Mouse (Mus musculus) midbrain, embryonic 11.5 days (tissue): Measurements from ENCODE around the gene Wfdc21. TPM values are rescaled to one million over a fixed set of nuclear protein-coding genes. Genes with fewer than 3 reads are reported as not detected.

Experiments
- ATAC-seq: fragments of 200-750 bp; cut with Nextera tagmentation; 2 replicates; pipeline ENCODE4 v1.8.0; 2017; ENCODE audit warnings: moderate TSS enrichment, moderate library complexity; ENCODE audit not compliant: low FRiP score
- DNase-seq: peaks from one replicate; pipeline ENCODE4 v3.0.0; 2015; ENCODE audit warnings: low spot score; ENCODE audit errors: missing footprints
- H3K27ac ChIP-seq: fragments of 300-500 bp; sonication (generic); 2 replicates; pipeline ENCODE4 v1.5.1; 2014; ENCODE audit warnings: low read depth, low read length
- H3K27me3 ChIP-seq: fragments of 300-500 bp; sonication (generic); 2 replicates; pipeline ENCODE4 v1.6.1; 2014; ENCODE audit warnings: mild to moderate bottlenecking, low read length, moderate library complexity, mixed read lengths; ENCODE audit not compliant: control insufficient read depth, insufficient read depth
- H3K36me3 ChIP-seq: fragments of 300-500 bp; sonication (generic); 2 replicates; pipeline ENCODE4 v1.6.1; 2014; ENCODE audit warnings: mild to moderate bottlenecking, low read length, moderate library complexity, mixed read lengths; ENCODE audit not compliant: control insufficient read depth, insufficient read depth
- H3K4me1 ChIP-seq: fragments of 300-500 bp; sonication (generic); 2 replicates; pipeline ENCODE4 v1.6.1; 2014; ENCODE audit warnings: low read length; ENCODE audit not compliant: control insufficient read depth, insufficient read depth
- H3K4me2 ChIP-seq: fragments of 300-500 bp; sonication (generic); 2 replicates; pipeline ENCODE4 v1.6.1; 2014; ENCODE audit warnings: mild to moderate bottlenecking, moderate library complexity
- H3K4me3 ChIP-seq: fragments of 300-500 bp; sonication (generic); 2 replicates; pipeline ENCODE4 v1.5.1; 2014; ENCODE audit warnings: low read depth, low read length
- H3K9ac ChIP-seq: fragments of 300-500 bp; sonication (generic); 2 replicates; pipeline ENCODE4 v1.6.1; 2014; ENCODE audit warnings: low read length
- H3K9me3 ChIP-seq: fragments of 300-500 bp; sonication (generic); 2 replicates; pipeline ENCODE4 v1.6.1; 2016; ENCODE audit warnings: low read length; ENCODE audit not compliant: control insufficient read depth
- WGBS: fragments of 180-500 bp; shearing (Covaris S2); extraction: QIAGEN DNeasy Blood & Tissue Kit; methylation state at CpG from one replicate; pipeline ENCODE4 v1.1.7; 2014; 5-methylcytosine and 5-hydroxymethylcytosine counted together
- polyA plus RNA-seq: library from polyadenylated mRNA; unstranded; fragments of >200 nt; fragmentation: Nextera tagmentation; extraction: Ambion mirVana; gene quantifications from 2 replicates; pipeline ENCODE4 v1.2.1, GENCODE M21; 2014

The Wfdc21 gene
- polyA plus RNA-seq, 1 experiment from 2014 or later: not detected

DNA sequence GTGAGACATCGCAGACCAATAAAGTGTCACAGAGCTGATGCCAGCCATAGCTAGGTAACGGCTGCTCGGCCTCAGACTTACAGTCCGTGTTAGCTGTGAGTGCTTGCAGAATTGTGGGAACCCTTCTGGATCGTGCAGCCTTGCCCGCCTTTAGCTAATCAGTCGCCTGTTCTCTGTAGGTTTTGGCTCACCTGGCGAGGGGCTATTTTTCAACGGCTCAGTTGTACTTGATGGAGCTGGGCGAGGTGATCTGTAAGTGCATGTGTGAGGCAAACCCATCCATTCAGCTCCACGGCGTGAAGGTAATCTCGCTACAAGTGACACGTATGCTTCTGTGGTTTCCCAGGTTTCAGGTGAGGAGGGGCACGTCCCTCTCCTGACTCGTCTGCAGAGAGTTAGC, 27.0 kb downstream of the Wfdc21 start:
- peaks cover 27% of the 10 kb centered on the region for H3K36me3 ChIP-seq
- no peaks in the 10 kb centered on the region for H3K9me3 ChIP-seq
- WGBS: 93% methylated on average over 16 of the region's 16 CpGs
- ATAC-seq (no peak), DNase-seq (peak; percentile 69)
- no peak overlapping the region for H3K4me3 ChIP-seq
- H3K27ac ChIP-seq: no peak overlapping the region
- no peaks in the 10 kb centered on the region for H3K27me3 ChIP-seq
- H3K9ac ChIP-seq: no peak overlapping the region
- no peak overlapping the region for H3K4me2 ChIP-seq
- no peaks in the 10 kb centered on the region for H3K4me1 ChIP-seq

DNA sequence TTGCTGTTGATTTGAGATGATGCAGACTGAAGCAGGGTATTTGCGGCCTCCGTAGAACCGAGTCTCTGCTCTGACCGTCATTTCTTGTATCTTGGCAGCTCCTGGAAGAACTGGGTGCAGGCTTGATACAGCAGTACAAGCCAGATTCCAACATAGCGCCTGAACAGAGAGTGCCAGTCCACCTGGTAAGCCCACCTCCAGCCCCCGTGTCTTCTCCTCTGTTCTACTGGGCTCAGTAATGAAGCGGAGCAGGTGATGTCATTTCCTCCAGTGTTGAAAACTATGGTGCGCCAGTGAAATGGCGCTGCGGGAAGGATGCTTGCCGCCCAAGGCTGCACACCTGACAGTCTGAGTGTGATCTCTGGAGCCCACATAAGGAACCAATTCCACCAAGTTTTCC, 27.6 kb downstream of the Wfdc21 start:
- Histone ChIP-seq H3K27me3 (no peaks in the 10 kb centered on the region), H3K4me1 (no peaks in the 10 kb centered on the region), H3K36me3 (peaks cover 25% of the 10 kb centered on the region), H3K9me3 (no peaks in the 10 kb centered on the region), H3K27ac (no peak overlapping the region), H3K4me2 (no peak overlapping the region), H3K4me3 (no peak overlapping the region), H3K9ac (no peak overlapping the region)
- ATAC-seq: no peak
- DNase-seq: no peak
- WGBS: 96% methylated on average over 11 of the region's 11 CpGs

DNA sequence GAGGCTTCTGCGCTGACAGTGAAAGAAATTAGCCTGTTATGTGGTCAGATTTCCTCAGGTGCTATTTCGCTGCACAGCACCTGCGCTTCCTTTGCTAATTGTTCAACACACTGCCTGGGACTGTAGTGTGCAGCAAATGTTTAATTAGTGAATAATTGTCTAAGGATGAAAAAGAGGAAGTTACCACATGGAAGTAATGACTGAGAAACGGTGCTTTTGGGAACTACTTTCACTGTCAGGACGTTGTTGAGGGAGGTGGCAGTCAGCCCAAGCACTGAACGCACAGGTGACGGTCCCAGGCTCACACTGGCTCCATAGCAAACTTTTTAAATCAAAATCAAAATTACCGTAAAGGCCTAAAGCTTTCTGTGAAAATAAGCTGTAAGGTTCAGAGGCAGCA, 30.1 kb downstream of the Wfdc21 start:
- H3K4me1 ChIP-seq: no peaks in the 10 kb centered on the region
- no peak for ATAC-seq
- H3K4me2 ChIP-seq: no peak overlapping the region
- no peak overlapping the region for H3K9ac ChIP-seq
- H3K4me3 ChIP-seq: no peak overlapping the region
- H3K27me3 ChIP-seq: no peaks in the 10 kb centered on the region
- no peaks in the 10 kb centered on the region for H3K9me3 ChIP-seq
- no peak for DNase-seq
- peaks cover 27% of the 10 kb centered on the region for H3K36me3 ChIP-seq
- WGBS: 92% methylated on average over 8 of the region's 8 CpGs
- H3K27ac ChIP-seq: no peak overlapping the region

DNA sequence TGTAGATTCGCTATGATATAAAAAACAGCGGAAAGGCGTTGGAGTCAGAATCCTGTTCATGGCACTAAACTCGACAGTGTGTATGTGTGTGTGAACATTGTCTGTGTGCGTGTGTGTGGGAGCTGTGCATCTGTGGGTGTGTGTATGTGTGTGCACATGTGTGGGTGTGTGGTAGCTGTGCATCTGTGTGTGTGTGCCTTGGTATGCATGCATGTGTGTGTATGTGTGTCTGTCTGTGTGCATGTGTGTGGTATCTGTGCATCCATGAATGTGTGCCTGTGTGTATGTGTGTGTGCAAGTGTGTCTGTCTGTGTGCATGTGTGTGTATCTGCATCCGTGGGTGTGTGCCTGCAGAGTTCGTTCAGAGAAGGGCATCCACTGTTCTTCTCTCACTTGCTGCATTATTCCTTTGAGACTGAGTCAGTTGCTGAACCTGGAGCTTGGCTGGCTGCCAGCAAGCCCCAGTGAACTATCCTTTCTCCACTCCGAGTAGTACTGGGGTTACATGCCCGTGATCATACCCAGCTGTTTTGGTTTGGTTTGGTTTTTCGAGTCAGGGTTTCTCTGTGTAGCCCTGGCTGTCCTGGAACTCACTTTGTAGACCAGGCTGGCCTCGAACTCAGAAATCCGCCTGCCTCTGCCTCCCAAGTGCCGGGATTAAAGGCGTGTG, 37.3 kb downstream of the Wfdc21 start:
- H3K4me1 ChIP-seq: no peaks in the 10 kb centered on the region
- no peak overlapping the region for H3K4me3 ChIP-seq
- no peaks in the 10 kb centered on the region for H3K27me3 ChIP-seq
- H3K4me2 ChIP-seq: no peak overlapping the region
- H3K9ac ChIP-seq: no peak overlapping the region
- no peaks in the 10 kb centered on the region for H3K9me3 ChIP-seq
- peaks cover 11% of the 10 kb centered on the region for H3K36me3 ChIP-seq
- no peak overlapping the region for H3K27ac ChIP-seq
- WGBS: 89% methylated on average over 14 of the region's 14 CpGs
- DNase-seq: peak; percentile 81
- ATAC-seq: no peak

GRCm38 (mm10) chr11:83784661-83785060, 37.9 kb downstream of the Wfdc21 start:
- H3K4me1 ChIP-seq: no peaks in the 10 kb centered on the region
- peaks cover 11% of the 10 kb centered on the region for H3K36me3 ChIP-seq
- H3K4me3 ChIP-seq: no peak overlapping the region
- H3K27ac ChIP-seq: no peak overlapping the region
- H3K9ac ChIP-seq: no peak overlapping the region
- ATAC-seq: no peak
- DNase-seq: peak; percentile 83
- H3K27me3 ChIP-seq: no peaks in the 10 kb centered on the region
- no peak overlapping the region for H3K4me2 ChIP-seq
- no peaks in the 10 kb centered on the region for H3K9me3 ChIP-seq
- WGBS: 92% methylated on average over 2 of the region's 2 CpGs

DNA sequence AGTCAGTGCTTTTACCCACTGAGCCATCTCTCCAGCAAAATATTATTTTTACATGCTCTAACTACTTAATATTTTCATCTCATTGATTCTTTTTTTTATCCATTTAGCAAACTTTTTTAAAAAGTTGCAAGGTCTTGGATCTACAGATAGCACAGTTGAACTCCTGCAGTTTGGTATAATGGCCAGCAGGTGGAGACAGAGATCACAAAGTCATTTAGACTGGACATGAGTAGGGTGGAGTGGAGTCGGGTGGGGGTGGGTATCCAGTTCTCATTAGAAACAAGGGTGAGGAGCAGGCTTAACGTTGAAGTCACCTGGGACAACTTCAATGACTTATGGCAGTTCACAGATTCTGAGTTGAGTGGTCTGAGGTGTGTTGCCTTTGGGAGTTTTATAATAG, 38.6 kb downstream of the Wfdc21 start:
- no peaks in the 10 kb centered on the region for H3K4me1 ChIP-seq
- no peak overlapping the region for H3K9ac ChIP-seq
- H3K4me3 ChIP-seq: no peak overlapping the region
- WGBS: 27% methylated on average over 2 of the region's 2 CpGs
- ATAC-seq (0 out of 2 replicates have a peak, but pooled peaks have one; percentile 48), DNase-seq (peak; percentile 94)
- no peaks in the 10 kb centered on the region for H3K27me3 ChIP-seq
- H3K4me2 ChIP-seq: no peak overlapping the region
- H3K9me3 ChIP-seq: no peaks in the 10 kb centered on the region
- H3K36me3 ChIP-seq: peaks cover 4% of the 10 kb centered on the region
- H3K27ac ChIP-seq: no peak overlapping the region

DNA sequence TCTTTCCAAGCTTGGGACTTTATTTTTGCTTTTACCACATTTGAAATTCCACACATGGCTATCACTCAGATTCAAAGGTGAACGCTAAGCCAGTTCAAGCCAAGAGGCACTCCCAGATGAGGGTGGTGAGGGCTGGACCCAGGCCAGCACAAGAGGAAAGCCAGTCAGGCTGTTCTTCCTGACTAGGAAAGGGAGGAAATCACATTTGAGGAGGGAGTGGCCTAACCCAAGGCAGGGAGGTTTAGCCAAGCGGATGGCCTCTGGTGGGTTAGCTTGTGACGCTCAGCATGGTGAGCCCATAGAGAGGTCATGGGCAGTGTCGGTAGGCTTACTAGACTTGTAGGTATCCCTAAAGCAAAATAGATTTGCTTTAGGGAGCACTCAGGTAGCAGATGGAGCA, 40.1 kb downstream of the Wfdc21 start:
- Histone ChIP-seq H3K9ac (no peak overlapping the region), H3K4me1 (no peaks in the 10 kb centered on the region), H3K27me3 (no peaks in the 10 kb centered on the region), H3K27ac (no peak overlapping the region), H3K9me3 (no peaks in the 10 kb centered on the region), H3K4me3 (no peak overlapping the region), H3K4me2 (no peak overlapping the region), H3K36me3 (no peaks in the 10 kb centered on the region)
- 85% methylated on average over 4 of the region's 4 CpGs for WGBS
- DNase-seq (no peak), ATAC-seq (no peak)

DNA sequence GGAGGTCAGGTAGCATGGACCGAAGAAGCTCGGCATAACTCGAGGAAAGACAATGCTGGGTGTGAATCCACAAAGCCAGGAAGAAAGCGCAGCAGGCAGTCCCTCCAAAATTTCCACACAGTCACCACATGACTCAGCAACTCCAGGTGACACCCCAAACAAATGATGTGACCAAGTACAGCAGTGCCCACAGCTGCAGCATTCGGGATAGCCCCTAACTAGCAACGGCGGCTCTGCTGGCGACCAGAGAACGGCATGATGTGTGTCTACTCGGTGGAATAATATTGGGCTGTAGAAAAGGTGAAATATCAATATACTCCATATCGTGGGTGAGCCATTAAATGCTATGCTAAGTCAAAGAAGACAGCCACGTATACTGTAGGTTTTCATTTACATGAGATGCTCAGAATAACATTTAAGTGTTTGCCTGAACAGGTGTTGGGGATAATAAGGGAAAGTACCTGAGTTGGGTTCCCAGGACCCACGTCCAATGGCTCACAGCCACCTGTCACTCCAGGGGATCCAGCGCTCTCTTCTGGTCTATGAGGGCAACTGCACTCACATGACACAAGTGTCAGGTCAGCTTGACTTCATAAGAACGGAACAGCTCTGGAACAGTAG, 40.8 kb downstream of the Wfdc21 start:
- no peaks in the 10 kb centered on the region for H3K4me1 ChIP-seq
- no peak overlapping the region for H3K9ac ChIP-seq
- H3K27ac ChIP-seq: no peak overlapping the region
- no peaks in the 10 kb centered on the region for H3K9me3 ChIP-seq
- no peak overlapping the region for H3K4me2 ChIP-seq
- no peak overlapping the region for H3K4me3 ChIP-seq
- no peaks in the 10 kb centered on the region for H3K27me3 ChIP-seq
- H3K36me3 ChIP-seq: no peaks in the 10 kb centered on the region
- DNase-seq: peak; percentile 69
- WGBS: 84% methylated on average over 15 of the region's 15 CpGs
- no peak for ATAC-seq

GRCm38 (mm10) chr11:83788331-83788730, 41.6 kb downstream of the Wfdc21 start:
- Histone ChIP-seq H3K4me2 (no peak overlapping the region), H3K36me3 (no peaks in the 10 kb centered on the region), H3K4me3 (no peak overlapping the region), H3K9ac (no peak overlapping the region), H3K27ac (no peak overlapping the region), H3K4me1 (no peaks in the 10 kb centered on the region), H3K27me3 (no peaks in the 10 kb centered on the region), H3K9me3 (no peaks in the 10 kb centered on the region)
- DNase-seq (peak; percentile 26), ATAC-seq (no peak)
- WGBS: 77% methylated on average over 8 of the region's 8 CpGs
